Mouse (Mus musculus) left cerebral cortex, adult 9 months (tissue): Measurements from ENCODE around the gene Bscl2.
A peak's percentile ranks its signal among the peaks of the same experiment; 100 is the strongest.
"Not testable (repeated sequence)": the region's sequence is repeated elsewhere in the genome, so short reads cannot be mapped to it uniquely, and the experiment has no call there.

Experiments
- DNase-seq, 2 experiments: peaks; one replicate each; pipeline ENCODE4 v3.0.0; 2022; ENCODE audit warnings: low spot score in 2 of 2

Gene Bscl2

DNA sequence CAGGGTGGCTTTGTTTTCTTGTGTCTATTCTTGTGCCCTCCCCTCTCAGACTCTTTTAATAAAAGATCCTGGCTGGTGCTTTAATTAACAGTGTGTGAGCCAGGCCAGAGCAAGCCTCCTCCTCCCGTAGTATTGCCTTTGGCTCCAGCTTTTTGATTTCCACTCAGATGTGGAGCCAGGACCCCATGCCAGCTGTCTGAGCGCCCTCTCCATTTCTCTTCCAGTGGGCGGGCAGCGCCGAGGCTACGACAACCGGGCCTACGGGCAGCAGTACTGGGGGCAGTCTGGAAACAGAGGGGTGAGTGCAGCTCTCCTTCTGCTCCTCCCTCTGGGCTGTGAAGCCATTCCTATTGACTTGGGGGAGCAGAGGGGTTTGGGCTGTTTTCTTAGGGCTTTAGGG, 6.6 kb upstream of the Bscl2 start:
- no peak for DNase-seq

DNA sequence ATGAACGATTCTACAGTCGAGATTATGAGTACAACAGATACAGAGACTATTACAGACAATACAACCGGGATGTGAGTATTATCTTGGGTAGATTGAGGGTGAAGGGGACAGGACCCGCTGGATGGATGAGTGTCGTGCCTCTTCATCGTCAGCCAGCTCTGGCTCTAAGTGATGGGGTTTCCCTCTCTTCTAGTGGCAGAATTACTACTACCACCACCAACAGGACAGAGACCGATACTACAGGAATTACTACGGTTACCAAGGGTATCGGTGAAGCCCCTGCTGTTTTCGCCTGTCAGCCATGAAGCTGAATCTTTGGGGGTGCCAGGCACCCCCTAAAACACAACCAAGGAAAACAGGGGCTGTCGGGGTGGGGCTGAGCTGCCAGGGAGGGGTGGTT, 6.0 kb upstream of the Bscl2 start:
- DNase-seq, result no peak

DNA sequence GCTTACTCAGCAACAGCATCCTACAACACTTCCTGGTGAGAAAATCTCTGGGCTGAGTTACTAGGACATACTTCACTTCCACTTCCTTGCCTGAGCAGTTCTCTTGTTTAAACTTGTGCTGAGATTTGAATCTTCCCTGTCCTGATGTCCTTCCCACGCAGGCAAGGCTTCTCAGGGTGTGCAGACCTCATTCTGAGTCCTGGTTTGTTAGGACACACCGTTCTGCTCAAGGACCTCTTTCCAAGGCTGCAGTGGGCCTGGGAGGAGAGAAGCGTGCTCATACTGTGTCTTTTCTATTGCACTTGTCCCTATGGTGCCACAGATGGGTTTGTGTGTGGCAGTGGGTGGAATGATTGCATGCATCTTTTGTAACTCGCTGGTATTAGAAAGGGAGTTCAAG, 4.3 kb upstream of the Bscl2 start:
- DNase-seq, result no peak

- not testable (repeated sequence) for DNase-seq
These were observed 940 bp upstream of the Bscl2 start for GRCm38 (mm10) chr19:8836327-8836726.

GRCm38 (mm10) chr19:8838041-8838730, 919 bp downstream of the Bscl2 start:
- DNase-seq, result peak in 1 of 2 experiments; percentile 48

- DNase-seq, result peak; percentile 85 to 93
These were observed 2.0 kb downstream of the Bscl2 start, which contains the start of gene Gng3 for GRCm38 (mm10) chr19:8839103-8839907. Gene Gng3, minus strand, starts transcription at chr19:8839194.

DNA sequence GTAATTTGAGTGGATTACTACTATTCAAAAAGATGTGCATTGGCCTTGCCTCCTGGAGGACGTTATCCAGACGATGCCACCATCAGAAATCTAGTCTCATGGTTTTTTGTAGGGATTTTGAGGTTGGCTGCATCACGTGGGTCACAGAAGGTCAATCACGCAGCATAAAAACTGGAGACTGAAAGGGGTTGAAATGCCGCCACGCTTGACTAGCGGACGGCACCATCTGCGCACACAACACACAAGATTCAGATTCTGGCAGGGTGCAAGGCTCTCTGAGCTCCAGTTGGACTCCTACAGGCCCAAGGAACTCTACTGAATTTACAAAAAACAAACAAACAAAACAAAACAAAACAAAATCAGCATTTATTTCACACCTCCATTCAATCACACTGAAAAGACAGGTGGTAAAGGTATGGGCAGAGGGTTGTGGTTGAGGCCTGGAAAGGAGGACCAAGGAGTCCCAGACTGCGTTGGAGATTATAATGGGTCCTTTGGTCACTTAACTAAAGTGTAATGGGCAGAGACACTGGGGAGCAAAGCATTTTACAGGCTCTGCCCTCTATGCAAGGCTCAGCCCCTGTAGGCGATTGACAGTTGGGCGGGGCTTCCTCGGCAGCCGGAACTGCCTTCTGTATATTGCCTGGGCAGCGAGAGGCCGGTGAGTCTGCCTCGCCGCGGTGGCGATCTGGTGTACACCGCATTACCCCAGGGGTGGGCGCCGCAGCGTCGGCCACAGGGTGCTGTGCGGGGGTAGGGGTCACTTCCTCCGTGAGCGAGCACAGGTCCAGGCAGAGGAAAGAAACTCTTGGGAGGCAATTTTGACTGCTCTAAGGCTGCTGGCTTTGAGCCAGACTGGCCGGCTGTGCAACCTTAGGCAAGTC, 2.9 kb downstream of the Bscl2 start:
- DNase-seq, result peak in 1 of 2 experiments; percentile 76

- DNase-seq, result no peak
These were observed 3.7 kb downstream of the Bscl2 start for GRCm38 (mm10) chr19:8841012-8841411.

DNA sequence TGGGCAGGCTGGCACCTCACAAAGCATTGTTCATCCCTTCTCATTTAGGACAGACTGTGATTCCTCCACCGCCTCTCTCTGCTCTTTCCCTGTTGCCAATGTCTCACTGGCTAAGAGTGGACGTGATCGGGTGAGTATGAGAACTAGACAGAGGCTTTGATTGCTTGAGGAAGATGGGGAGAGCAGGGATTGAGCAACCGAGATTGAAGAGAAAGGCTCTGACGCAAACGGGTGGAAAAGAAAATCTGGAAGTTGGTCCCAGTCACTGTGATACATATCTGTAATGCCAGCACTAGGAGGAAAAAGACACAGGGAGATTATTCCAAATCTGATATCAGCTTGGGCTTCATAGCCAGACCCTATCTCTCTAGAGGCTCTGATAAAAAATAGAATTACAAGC, 5.7 kb downstream of the Bscl2 start:
- DNase-seq, result no peak

DNA sequence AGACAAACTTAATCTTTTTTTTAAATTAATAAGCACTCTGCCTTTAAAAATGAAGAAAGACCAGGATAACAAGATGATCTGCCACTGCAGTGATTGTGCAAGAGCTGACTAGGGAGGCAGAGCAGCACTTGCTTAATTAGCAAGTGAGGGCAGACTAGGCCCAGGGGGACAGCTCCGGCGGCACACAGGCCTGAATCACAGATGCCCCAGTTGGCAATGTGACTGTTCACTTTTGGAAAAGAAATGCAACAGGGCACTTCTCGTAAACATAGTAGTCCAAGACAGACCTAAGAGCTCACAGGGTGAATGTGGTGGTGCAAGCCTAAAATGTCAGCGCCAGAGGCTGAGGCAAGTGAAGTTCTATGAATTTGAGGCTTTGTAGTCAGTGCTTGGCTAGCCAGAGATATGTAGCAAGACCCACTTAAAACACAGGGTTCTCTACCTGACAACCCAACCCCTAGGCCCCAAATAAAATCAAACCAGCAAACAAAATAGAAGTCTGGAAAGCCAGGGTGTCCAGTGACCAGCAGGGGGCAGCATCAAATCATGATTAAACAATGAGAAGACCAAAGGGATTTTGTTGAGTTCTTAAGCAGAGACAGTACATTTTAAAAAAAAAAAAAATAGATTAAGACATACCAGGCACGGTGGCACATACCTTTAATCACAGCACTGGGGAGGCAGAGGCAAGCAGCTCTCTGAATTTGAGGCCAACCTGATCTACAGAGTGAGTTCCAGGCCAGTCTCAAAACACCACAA, 7.3 kb downstream of the Bscl2 start:
- peak in 1 of 2 experiments; percentile 82 for DNase-seq

DNA sequence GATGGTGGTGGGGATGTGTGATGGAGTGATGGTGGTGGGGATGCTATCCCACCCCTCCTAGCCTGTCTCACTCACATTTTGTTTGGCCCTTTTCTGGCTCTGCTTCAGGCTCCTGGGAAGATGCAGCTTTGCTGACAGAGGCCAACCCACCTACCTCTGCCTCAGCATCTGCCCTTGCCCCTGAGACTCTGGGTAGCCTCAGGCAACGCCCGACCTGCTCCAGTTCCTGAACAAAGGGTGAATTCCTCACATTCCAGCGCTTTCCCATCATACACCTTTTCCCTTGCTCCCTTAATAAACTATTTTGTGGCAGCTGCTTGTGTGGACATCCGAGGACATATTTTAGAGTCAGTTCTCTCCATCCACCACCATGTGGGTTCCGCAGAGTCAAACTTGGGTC, 11.1 kb downstream of the Bscl2 start:
- no peak for DNase-seq

DNA sequence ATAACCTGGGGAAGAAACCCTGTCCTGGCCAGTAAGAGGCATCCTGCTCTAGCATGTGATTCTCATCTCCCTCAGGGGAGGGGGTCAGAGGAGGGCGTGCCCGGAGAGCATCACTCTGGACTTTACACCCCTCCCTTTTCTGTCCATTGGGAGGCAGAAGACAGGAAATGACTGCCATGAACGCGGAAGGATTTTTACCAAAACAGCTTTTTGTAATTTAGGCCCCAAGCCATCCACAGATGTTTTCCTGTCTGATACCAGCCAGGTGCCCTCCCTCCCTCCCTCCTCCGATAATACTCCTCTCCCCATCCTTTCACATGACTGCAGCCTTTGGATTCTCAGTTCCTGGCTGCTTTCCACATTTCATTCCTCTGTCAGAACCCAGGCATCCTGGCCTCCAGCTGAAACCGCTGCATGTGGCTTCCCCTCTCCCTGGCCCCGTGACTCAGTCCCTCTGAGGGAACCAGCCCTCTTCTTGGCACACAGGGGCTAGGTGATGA, 13.2 kb downstream of the Bscl2 start, which contains the start of gene Lrrn4cl:
Lrrn4cl (plus strand) TSS at position 367 of the 500 bp plus-strand sequence.
- DNase-seq, result no peak

DNA sequence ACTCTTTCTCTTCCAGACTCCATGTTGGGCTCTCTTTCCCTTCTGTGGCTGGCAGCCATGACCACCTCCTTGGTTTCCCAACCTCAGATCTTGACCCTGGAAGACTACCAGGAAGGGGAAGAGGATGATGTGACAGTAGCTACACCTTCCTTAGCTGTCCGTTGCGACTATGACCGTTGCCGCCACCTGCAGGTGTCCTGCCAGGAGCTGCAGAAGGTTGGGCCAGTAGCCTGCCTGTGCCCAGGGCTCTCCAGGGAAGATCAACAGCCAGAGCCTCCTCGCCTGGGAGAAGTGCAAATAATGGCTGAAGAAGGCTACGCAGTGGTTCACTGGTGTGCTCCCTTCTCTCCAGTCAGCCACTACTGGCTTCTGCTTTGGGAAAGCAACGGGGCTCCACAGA, 14.4 kb downstream of the Bscl2 start:
- DNase-seq, result no peak

DNA sequence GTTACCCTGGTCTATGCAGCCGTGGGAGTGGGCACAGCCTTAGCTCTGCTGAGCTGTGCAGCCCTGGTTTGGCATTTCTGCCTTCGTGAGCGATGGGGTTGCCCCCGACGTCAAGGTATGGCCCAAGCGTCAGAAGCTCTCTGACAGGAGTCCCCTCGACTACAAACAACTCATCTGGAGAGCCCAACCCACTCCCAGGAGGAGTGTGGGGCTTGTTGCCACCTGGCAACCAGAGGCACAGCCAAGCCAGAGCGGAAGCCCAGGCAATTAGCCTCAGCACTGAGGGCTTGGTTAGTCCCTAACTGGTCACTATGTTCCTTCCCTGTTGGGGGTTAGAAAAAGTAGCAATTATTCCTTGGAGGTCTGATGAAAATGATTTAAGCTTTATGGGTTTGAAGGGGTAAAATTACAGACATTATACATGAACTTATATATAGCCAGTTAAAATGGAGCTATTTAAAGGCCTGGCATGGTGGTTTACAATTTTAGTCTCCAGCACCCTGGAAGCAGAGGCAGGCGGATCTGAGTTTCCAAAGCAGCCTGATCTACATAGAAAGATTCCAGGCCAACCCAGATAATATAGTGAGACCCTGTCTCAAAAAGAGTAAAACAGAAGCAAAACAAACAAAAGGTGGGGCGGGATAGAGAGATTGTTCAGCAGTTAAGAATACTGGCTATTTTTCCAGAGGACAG, 15.1 kb downstream of the Bscl2 start:
- no peak for DNase-seq

DNA sequence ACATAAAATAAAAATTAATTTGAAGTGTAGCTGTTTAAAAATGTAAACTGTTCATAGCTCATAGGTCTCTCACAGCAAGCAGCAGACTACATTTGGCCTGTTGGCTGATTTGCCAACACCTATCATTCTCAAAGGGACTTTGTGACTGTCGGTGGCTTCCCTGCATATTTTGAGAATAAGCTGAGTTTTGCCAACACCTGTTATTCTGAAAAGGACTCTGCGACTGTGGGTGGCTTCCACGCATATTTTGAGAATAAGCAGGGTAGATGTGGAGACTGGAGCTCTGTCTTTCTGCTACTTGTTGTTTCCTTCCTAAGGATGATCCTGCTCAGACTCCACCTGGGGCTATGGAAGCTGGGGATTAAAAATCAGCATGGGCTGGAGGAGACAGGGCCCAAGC, 15.8 kb downstream of the Bscl2 start:
- DNase-seq, result no peak

DNA sequence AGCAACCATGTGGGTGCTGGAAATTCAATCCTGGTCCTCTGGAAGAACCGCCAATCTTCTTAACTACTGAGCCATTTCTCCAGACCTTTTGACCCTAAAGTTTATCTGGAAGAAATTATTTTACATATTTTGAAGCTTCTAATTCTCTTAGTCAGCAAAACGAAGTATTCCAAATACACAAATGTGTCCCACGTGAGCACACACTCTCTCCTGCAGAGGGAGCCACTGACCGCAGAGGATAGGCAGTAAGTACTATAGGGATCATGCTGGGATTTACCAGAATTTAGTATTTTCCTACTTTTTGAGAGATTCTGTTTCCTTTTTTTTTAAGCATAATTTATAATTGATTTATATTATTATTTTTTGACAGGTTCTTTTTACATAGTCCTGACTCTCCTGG, 20.4 kb downstream of the Bscl2 start:
- DNase-seq, result no peak

DNA sequence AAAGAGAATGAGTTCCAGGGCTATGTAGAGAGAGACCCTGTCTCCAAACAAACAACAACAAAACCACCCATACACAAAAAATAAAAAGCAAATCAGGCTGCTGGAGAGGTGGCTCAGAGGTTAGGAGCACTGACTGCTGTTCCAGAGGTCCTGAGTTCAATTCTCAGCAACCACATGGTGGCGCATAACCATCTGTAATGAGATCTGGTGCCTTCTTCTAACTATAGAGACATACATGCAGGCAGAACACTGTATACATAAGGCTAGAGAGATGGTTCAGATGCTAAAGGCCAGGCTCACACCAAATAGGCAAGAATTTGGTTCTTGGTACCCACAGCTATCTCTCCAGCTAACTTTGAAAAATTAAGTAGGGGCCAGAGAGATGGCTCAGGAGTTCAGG, 21.8 kb downstream of the Bscl2 start:
- no peak for DNase-seq

- DNase-seq, result no peak
These were observed 27.0 kb downstream of the Bscl2 start for GRCm38 (mm10) chr19:8864265-8864664.

DNA sequence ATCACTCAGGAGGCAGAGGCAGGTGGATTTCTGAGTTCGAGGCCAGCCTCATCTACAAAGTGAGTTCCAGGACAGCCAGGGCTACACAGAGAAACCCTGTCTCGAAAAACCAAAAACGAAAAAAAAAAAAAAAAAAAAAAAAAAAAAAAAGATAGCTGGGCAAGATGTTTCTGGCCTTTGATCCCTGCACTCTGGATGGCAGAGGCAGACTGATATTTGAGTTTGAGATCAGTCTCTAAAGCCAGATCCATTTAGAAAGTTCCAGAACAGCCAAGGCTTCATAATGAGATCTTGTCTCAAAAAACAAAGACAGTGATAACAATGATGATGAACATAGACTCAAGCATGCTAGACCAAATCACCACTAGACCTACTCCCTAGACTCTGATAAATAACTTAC, 33.1 kb downstream of the Bscl2 start:
- not testable (repeated sequence) for DNase-seq

DNA sequence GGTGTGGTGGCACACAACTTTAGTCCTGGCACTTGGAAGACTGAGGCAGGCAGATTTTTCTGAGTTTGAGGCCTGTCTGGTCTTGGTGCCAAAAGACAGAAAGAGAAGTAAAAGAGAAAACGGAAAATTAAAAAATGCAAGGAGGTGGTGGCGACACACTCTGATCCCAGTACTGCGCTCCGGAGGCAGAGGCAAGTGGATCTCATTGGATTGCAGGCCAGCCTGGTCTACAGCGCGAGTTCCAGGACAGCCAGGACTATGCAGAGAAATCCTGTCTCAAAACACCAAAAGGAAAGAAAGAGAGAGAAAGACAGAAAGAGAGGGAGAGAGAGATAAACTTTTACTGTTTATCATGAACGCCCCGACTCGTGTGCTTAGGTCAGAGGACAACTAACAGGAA, 33.6 kb downstream of the Bscl2 start:
- no peak for DNase-seq
